Mouse (Mus musculus) cerebellum, adult (tissue): ENCODE results near the gene Gm36210.
"Not testable (repeated sequence)": the region's sequence is repeated elsewhere in the genome, so short reads cannot be mapped to it uniquely, and the experiment has no call there.

Experiments used
- ATAC-seq: cut with Nextera tagmentation; 2 replicates; pipeline ENCODE4 v1.9.2; 2017; ENCODE audit warnings: mild to moderate bottlenecking, moderate library complexity, mixed read lengths; ENCODE audit not compliant: insufficient number of reproducible peaks, low FRiP score, low TSS enrichment

Gm36210 gene

GRCm38 (mm10) chr7:4898851-4899648 is 7.3 kb downstream of the Gm36210 start:
- ATAC-seq: peak; percentile 61; the same call in 1 of the 2 replicates

- no peak for ATAC-seq
Measured at GRCm38 (mm10) chr7:4895186-4895585, 11.1 kb downstream of the Gm36210 start.

- ATAC-seq: no peak
Measured at GRCm38 (mm10) chr7:4886680-4887079, 19.6 kb downstream of the Gm36210 start.

DNA sequence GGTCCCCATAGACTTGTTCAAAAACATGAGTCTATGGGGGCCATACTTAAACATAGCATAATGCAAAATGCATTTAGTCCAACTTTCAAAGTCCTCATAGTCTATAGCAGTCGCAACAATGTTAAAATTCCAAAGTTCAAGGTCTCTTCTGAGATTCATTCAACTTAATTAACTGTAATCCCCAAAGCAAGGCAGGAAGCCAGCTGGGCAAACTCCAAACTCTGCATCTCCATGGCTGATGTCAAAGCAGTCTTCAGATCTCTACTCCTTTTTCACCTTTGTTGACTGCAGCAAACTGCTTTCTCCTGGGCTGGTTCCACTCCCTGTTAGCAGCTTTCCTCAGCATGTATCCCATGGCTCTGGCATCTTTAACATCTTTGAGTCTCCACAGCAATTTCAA is 27.3 kb downstream of the Gm36210 start:
- not testable (repeated sequence) for ATAC-seq

GRCm38 (mm10) chr7:4878186-4878585 is 28.1 kb downstream of the Gm36210 start:
- ATAC-seq: no peak

- ATAC-seq: peak; percentile 47; the same call in 1 of the 2 replicates
Measured at GRCm38 (mm10) chr7:4877226-4877625, 29.1 kb downstream of the Gm36210 start.

DNA sequence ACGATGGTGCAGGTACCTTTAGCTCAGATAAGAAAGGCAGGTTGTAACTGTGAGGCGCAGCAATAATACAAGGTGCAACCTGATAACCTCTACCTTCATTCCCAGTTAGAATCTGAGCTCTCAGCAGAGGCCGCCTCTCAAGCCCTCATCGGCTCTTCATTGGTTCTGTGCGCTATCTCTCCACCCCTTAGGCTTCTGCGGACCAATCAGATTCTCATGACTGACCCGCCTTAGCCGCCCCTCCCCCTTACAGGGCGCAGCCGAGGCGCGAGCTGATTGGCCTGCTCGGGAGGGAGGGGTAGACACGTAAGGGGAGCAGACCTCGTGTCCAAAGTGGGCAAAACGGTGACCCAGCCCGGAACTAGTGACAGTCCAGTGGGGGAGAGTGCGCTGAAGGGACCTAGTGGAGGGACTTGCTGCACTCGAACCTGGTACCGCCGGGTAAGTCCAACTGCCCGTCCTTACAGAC is 29.5 kb downstream of the Gm36210 start, which contains the start of gene Isoc2a:
Gene Isoc2a (plus strand): TSS at position 401 of the 469 bp plus-strand sequence.
- ATAC-seq: peak; percentile 100

GRCm38 (mm10) chr7:4870133-4870532 is 36.2 kb downstream of the Gm36210 start, which contains the start of gene Isoc2b:
Gene Isoc2b, minus strand, starts transcription at chr7:4870258.
- ATAC-seq: no peak

DNA sequence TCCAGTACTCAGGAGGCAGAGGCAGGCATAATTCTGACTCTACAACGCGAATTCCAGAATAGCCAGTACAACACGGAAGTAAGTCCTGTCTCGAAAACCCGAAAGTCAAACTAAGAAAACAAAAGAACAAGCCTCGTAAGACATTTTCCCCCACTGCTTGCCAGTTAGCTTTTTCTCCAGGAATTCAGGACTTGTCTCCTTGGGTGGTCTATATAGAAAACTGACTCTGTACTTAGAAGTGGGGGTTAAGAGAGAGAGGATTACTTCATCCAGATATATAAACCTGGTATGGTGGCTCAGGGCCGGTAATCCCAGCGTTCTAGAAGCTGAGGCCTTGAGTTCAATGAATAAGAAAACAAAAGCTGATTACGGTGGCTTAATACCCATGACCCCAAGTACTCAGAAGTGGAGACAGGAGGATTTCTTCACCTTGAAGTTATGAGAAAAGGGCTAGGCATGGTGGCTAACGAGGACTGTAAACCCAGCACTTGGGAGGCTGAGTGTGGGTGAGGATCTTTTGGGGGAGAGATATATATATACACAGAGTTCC is 39.6 kb downstream of the Gm36210 start:
- no peak for ATAC-seq

- peak; percentile 99 for ATAC-seq
Measured at GRCm38 (mm10) chr7:4865579-4866493, 40.5 kb downstream of the Gm36210 start.

GRCm38 (mm10) chr7:4865090-4865489 is 41.2 kb downstream of the Gm36210 start:
- no peak for ATAC-seq

GRCm38 (mm10) chr7:4864130-4864845 is 42.0 kb downstream of the Gm36210 start:
- ATAC-seq: no peak

GRCm38 (mm10) chr7:4863541-4864080 is 42.7 kb downstream of the Gm36210 start:
- no peak for ATAC-seq

- no peak for ATAC-seq
Measured at GRCm38 (mm10) chr7:4863041-4863440, 43.3 kb downstream of the Gm36210 start.

- ATAC-seq: not testable (repeated sequence)
Measured at GRCm38 (mm10) chr7:4860926-4861325, 45.4 kb downstream of the Gm36210 start.

GRCm38 (mm10) chr7:4859418-4859978 is 46.8 kb downstream of the Gm36210 start:
- ATAC-seq: no peak

DNA sequence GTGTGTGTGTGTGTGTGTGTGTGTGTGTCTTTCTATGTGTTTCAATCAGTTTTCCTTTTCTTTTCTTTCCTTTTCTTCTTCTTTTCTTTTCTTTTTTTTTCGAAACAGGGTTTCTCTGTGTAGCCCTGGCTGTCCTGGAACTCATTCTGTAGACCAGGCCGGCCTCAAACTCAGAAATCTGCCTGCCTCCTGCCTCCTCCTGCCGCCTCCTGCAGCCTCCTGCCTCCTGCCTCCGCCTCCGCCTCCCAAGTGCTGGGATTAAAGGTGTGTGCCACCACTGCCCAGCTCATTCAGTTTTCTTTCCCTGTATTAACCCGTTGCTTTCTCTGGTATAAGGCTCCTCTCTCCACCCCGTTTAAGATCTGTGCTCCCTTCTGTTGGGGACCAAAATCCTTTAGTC is 49.0 kb downstream of the Gm36210 start:
- no peak for ATAC-seq

DNA sequence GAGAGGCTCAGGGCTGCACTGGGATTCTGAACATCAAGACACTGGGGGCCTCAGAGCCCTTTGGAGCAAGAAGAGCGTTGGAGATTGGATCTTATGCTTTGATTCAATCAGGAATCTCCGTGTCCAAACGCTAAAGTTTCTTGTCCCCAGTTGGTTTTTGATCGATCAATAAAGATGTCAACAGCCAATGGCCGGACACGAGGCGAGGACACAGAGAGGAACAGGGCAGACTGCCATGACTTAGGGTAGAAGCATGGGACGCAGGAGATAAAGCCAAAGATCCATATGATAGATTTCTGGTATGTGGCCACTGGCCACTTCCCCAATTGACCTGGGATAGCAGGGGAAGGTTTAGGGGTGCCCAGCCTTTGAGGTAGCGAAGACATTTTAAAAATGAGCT is 49.8 kb downstream of the Gm36210 start:
- ATAC-seq: no peak

- no peak for ATAC-seq
Measured at GRCm38 (mm10) chr7:4853613-4854012, 52.7 kb downstream of the Gm36210 start.
